Mouse (Mus musculus) neural tube, embryonic 13.5 days (tissue): ENCODE measurements around the gene Rnf141. TPM values are rescaled to one million over a fixed set of nuclear protein-coding genes. Genes with fewer than 3 reads are reported as not detected.

ENCODE experiments used
- microRNA-seq: library from miRNA; unstranded; fragments of <30 nt; microRNA quantifications from one replicate; pipeline ENCODE4, GENCODE M21; 2016
- polyA plus RNA-seq: library from polyadenylated mRNA; unstranded; fragments of >200 nt; fragmentation: Nextera tagmentation; extraction: Ambion mirVana; gene quantifications from 2 replicates; pipeline ENCODE4 v1.2.1, GENCODE M21; 2015

Gene Rnf141
- polyA plus RNA-seq, 1 experiment from 2014 or later, result 30.0 TPM

Small RNAs within 50 kb of the gene (microRNA-seq; reads per million reads assigned to microRNA genes)
- not detected for gene Gm47282

Other genes starting within 250 kb of the Rnf141 start
- gene Sbf2, start 229.5 kb downstream of the Rnf141 start, polyA plus RNA-seq, result 47.4 and 48.5 TPM in 2 replicates
- gene Adm, start 216.8 kb downstream of the Rnf141 start, polyA plus RNA-seq, result 2.7 and 4.8 TPM in 2 replicates
- 5.2 and 5.4 TPM in 2 replicates for gene Ampd3, start 76.3 kb downstream of the Rnf141 start, polyA plus RNA-seq
- gene Lyve1, start 18.8 kb upstream of the Rnf141 start, polyA plus RNA-seq, result 8.1 and 8.2 TPM in 2 replicates
- 1.5 and 1.6 TPM in 2 replicates for gene Mrvi1, start 138.0 kb upstream of the Rnf141 start, polyA plus RNA-seq
- 87.8 and 91.8 TPM in 2 replicates for gene Ctr9, start 184.5 kb upstream of the Rnf141 start, polyA plus RNA-seq
- gene Eif4g2, start 238.6 kb upstream of the Rnf141 start, polyA plus RNA-seq, result 1,234 and 1,331 TPM in 2 replicates